Mouse (Mus musculus) CH12.LX (cell line): ENCODE results near the gene Scube3. TPM values are rescaled to one million over a fixed set of nuclear protein-coding genes. Genes with fewer than 3 reads are reported as not detected.

Experiments used
- DNase-seq: peaks from one replicate; pipeline ENCODE4 v3.0.0-alpha.2; 2013; ENCODE audit errors: extremely low read depth
- H3K27ac ChIP-seq: 2 replicates; pipeline ENCODE4 v1.5.1; 2012; ENCODE audit warnings: low read depth, mild to moderate bottlenecking, control low read depth, moderate library complexity; ENCODE audit not compliant: insufficient read depth
- H3K27me3 ChIP-seq: replicated peaks from 2 replicates; pipeline ENCODE3; 2012; ENCODE audit warnings: inconsistent platforms
- H3K36me3 ChIP-seq, 2 experiments: replicated peaks in 1 of 2; 2 replicates each; pipeline versions ENCODE3 to v1.6.1; 2012; ENCODE audit warnings: inconsistent platforms in 1 of 2, low read length in 1 of 2, mild to moderate bottlenecking in 1 of 2, mixed read lengths in 1 of 2, moderate library complexity in 1 of 2; ENCODE audit not compliant: control insufficient read depth in 1 of 2, insufficient read depth in 1 of 2
- H3K4me1 ChIP-seq, 2 experiments: 2 replicates each; pipeline ENCODE4 v1.6.1; 2012; ENCODE audit warnings: inconsistent platforms in 1 of 2, moderate library complexity in 1 of 2; ENCODE audit not compliant: insufficient read depth in 2 of 2, control insufficient read depth in 1 of 2
- H3K4me2 ChIP-seq: 2 replicates; pipeline ENCODE4 v1.6.1; 2012; ENCODE audit warnings: low read depth, mild to moderate bottlenecking, control low read depth; ENCODE audit not compliant: poor library complexity, insufficient read depth, severe bottlenecking
- H3K4me3 ChIP-seq, 3 experiments: fragments of 150-350 bp in 1 of 3; sonication (generic) in 1 of 3; replicated peaks in 1 of 3; 2 replicates each; pipeline versions ENCODE3 to v1.5.1; 2011 to 2012; ENCODE audit warnings: low read depth in 2 of 3, low read length in 2 of 3, mild to moderate bottlenecking in 2 of 3, moderate library complexity in 2 of 3, control low read depth in 1 of 3, improper control_type of control experiment in 1 of 3, inconsistent platforms in 1 of 3, mixed read lengths in 1 of 3; ENCODE audit not compliant: poor library complexity in 1 of 3
- H3K79me2 ChIP-seq: replicated peaks from 2 replicates; pipeline ENCODE4 v1.6.1; 2012; ENCODE audit warnings: mild to moderate bottlenecking, moderate library complexity; ENCODE audit not compliant: control insufficient read depth, poor library complexity, insufficient read depth, severe bottlenecking; ENCODE audit errors: extremely low read depth
- H3K9ac ChIP-seq: 2 replicates; pipeline ENCODE4 v1.6.1; 2012; ENCODE audit warnings: low read depth, mild to moderate bottlenecking, control low read depth, moderate library complexity; ENCODE audit not compliant: insufficient read depth
- H3K9me3 ChIP-seq: replicated peaks from 2 replicates; pipeline ENCODE3; 2012; ENCODE audit warnings: low read length, inconsistent platforms, mixed read lengths
- CTCF ChIP-seq, 2 experiments: IDR thresholded peaks in 1 of 2; conservative IDR thresholded peaks in 1 of 2; 2 replicates each; pipeline ENCODE4 v1.5.1; 2011 to 2012; ENCODE audit warnings: low read depth in 2 of 2, low read length in 2 of 2, improper control_type of control experiment in 1 of 2, inconsistent platforms in 1 of 2, mild to moderate bottlenecking in 1 of 2, moderate library complexity in 1 of 2
- E2F4 ChIP-seq: IDR thresholded peaks from 2 replicates; pipeline ENCODE4 v1.6.1; 2011; ENCODE audit warnings: low read depth, low read length, improper control_type of control experiment; ENCODE audit not compliant: insufficient replicate concordance
- EP300 ChIP-seq: IDR thresholded peaks from 2 replicates; pipeline ENCODE4 v1.6.1; 2011; ENCODE audit warnings: low read length, improper control_type of control experiment
- GABPA ChIP-seq: IDR thresholded peaks from 2 replicates; pipeline ENCODE4 v1.6.1; 2012; ENCODE audit warnings: low read depth, low read length, improper control_type of control experiment, inconsistent platforms; ENCODE audit not compliant: insufficient replicate concordance
- JUN ChIP-seq: IDR thresholded peaks from 2 replicates; pipeline ENCODE4 v1.6.1; 2011; ENCODE audit warnings: low read depth, mild to moderate bottlenecking, low read length, improper control_type of control experiment, moderate library complexity; ENCODE audit not compliant: insufficient read depth
- JUND ChIP-seq: conservative IDR thresholded peaks from 2 replicates; pipeline ENCODE4 v1.6.1; 2011; ENCODE audit warnings: low read depth, low read length, improper control_type of control experiment
- MAZ ChIP-seq: IDR thresholded peaks from 2 replicates; pipeline ENCODE4 v1.6.1; 2012; ENCODE audit warnings: low read depth, mild to moderate bottlenecking, inconsistent platforms, low read length, improper control_type of control experiment, moderate library complexity
- MEF2A ChIP-seq: IDR thresholded peaks from 2 replicates; pipeline ENCODE4 v1.6.1; 2014; ENCODE audit warnings: low read depth, mild to moderate bottlenecking, inconsistent platforms, low read length, improper control_type of control experiment, borderline replicate concordance
- MXI1 ChIP-seq: IDR thresholded peaks from 2 replicates; pipeline ENCODE4 v1.6.1; 2011; ENCODE audit warnings: mild to moderate bottlenecking, low read depth, low read length, improper control_type of control experiment
- NRF1 ChIP-seq: IDR thresholded peaks from 2 replicates; pipeline ENCODE4 v1.6.1; 2014; ENCODE audit warnings: low read depth, mild to moderate bottlenecking, inconsistent platforms, low read length, improper control_type of control experiment, moderate library complexity
- POLR2A ChIP-seq: IDR thresholded peaks from 2 replicates; pipeline ENCODE4 v1.6.1; 2011; ENCODE audit warnings: low read depth, mild to moderate bottlenecking, improper control_type of control experiment, low read length
- POLR2AphosphoS2 ChIP-seq: IDR thresholded peaks from 2 replicates; pipeline ENCODE4 v1.6.1; 2011; ENCODE audit warnings: low read depth, low read length, improper control_type of control experiment
- RAD21 ChIP-seq: IDR thresholded peaks from 2 replicates; pipeline ENCODE4 v1.6.1; 2011; ENCODE audit warnings: low read depth, mild to moderate bottlenecking, low read length, improper control_type of control experiment, moderate library complexity
- SIN3A ChIP-seq: IDR thresholded peaks from 2 replicates; pipeline ENCODE4 v1.6.1; 2012; ENCODE audit warnings: low read length, improper control_type of control experiment, inconsistent platforms
- TBP ChIP-seq: conservative IDR thresholded peaks from 2 replicates; pipeline ENCODE4 v1.6.1; 2011; ENCODE audit warnings: low read depth, low read length, improper control_type of control experiment
- UBTF ChIP-seq: IDR thresholded peaks from 2 replicates; pipeline ENCODE4 v1.6.1; 2012; ENCODE audit warnings: low read depth, mild to moderate bottlenecking, inconsistent platforms, low read length, improper control_type of control experiment, moderate library complexity
- USF1 ChIP-seq: IDR thresholded peaks from 2 replicates; pipeline ENCODE4 v1.6.1; 2014; ENCODE audit warnings: low read depth, mild to moderate bottlenecking, inconsistent platforms, low read length, improper control_type of control experiment
- ZKSCAN1 ChIP-seq: IDR thresholded peaks from 2 replicates; pipeline ENCODE4 v1.6.1; 2012; ENCODE audit warnings: low read depth, inconsistent platforms, low read length, improper control_type of control experiment, borderline replicate concordance
- dilution Hi-C: fragments of 300-500 bp; cut with MboI; formaldehyde crosslinking; loops from 2 replicates; pipeline ENCODE4 v1.14.3; 2020; ENCODE audit warnings: low sequenced_read_pairs; ENCODE audit not compliant: extremely low pct_unique_long_range_greater_than_20kb, extremely low pct_ligation_motif_present
- in situ Hi-C: fragments of 300-500 bp; cut with MboI; formaldehyde crosslinking; loops from 3 replicates; pipeline ENCODE4 v1.14.3; 2019; ENCODE audit warnings: low sequenced_read_pairs, low pct_ligation_motif_present, low pct_unique_long_range_greater_than_20kb, mixed read lengths
- polyA plus RNA-seq: library from polyadenylated mRNA; unstranded; fragments of >175 nt; gene quantifications from 2 replicates; pipeline ENCODE4 v1.2.1, GENCODE M21; 2012; ENCODE audit warnings: low read depth; ENCODE audit not compliant: insufficient read length
- total RNA-seq, 2 experiments: library from RNA; depleted of rRNA; stranded (reverse); fragments of 300-350 nt in 1 of 2; fragments of >200 nt in 1 of 2; gene quantifications; 2 replicates each; pipeline ENCODE4 v1.2.3; 2012 to 2014

The Scube3 gene
- total and polyA plus RNA-seq, 3 experiments = 0.08 to 0.19 TPM; not detected in 1

- in situ Hi-C loops = loop anchor here (5.0 to 25.0 kb wide), 2 partner anchors 38 to 218 kb away; partner anchors contain the start of gene Fance
- H3K4me3 ChIP-seq = no peak overlapping the region
- no peak overlapping the region for H3K27ac ChIP-seq
- dilution Hi-C loops = no loop called here
- peaks cover 26% of the 10 kb centered on the region for H3K9me3 ChIP-seq
- no peaks in the 10 kb centered on the region for H3K79me2 ChIP-seq
- H3K4me1 ChIP-seq = no peaks in the 10 kb centered on the region
- no peaks in the 10 kb centered on the region for H3K27me3 ChIP-seq
- H3K36me3 ChIP-seq = no peaks in the 10 kb centered on the region
- DNase-seq = no peak
- TF ChIP-seq POLR2A (no peak), CTCF (conservative IDR thresholded peaks at IDR 0.05 in 1 of 2, IDR thresholded peaks at IDR 0.05 in 1 of 2; ENCODE audit: low read depth in 2 of 2, low read length in 2 of 2) (peak in 1 of 2 experiments; percentile 10; a peak in 1 of 4 replicates)
- H3K4me2 ChIP-seq = no peak overlapping the region
- H3K9ac ChIP-seq = no peak overlapping the region
These were observed 48.1 kb upstream of the Scube3 start for GRCm38 (mm10) chr17:28093837-28094236.

- Histone ChIP-seq H3K4me3 (no peak overlapping the region), H3K9ac (no peak overlapping the region), H3K27ac (no peak overlapping the region), H3K9me3 (peaks cover 32% of the 10 kb centered on the region), H3K27me3 (no peaks in the 10 kb centered on the region), H3K4me1 (no peaks in the 10 kb centered on the region), H3K4me2 (no peak overlapping the region), H3K36me3 (no peaks in the 10 kb centered on the region), H3K79me2 (no peaks in the 10 kb centered on the region)
- TF ChIP-seq JUND (no peak), ZKSCAN1 (no peak), USF1 (no peak), E2F4 (no peak), JUN (no peak), UBTF (no peak), POLR2A (no peak), MEF2A (no peak), SIN3A (no peak), POLR2AphosphoS2 (no peak), GABPA (no peak), TBP (no peak), RAD21 (no peak), EP300 (no peak), MAZ (no peak), MXI1 (no peak), NRF1 (no peak)
- no peak for DNase-seq
- in situ Hi-C loops = loop anchor here (25.0 kb wide), 1 partner anchor 216 kb away; the partner anchor contains the start of gene Fance
- dilution Hi-C loops = no loop called here
These were observed 45.5 kb upstream of the Scube3 start for GRCm38 (mm10) chr17:28096418-28096817.
